Mouse (Mus musculus) liver, embryonic 14.5 days (tissue): ENCODE measurements around the gene Auh. TPM values are rescaled to one million over a fixed set of nuclear protein-coding genes. Genes with fewer than 3 reads are reported as not detected.

Experiments
- ATAC-seq: fragments of 200-750 bp; cut with Nextera tagmentation; 2 replicates; pipeline ENCODE4 v1.8.0; 2017; ENCODE audit warnings: moderate number of reproducible peaks, mild to moderate bottlenecking, moderate library complexity; ENCODE audit not compliant: insufficient read depth
- DNase-seq, 3 experiments: peaks; one replicate each; pipeline ENCODE4 v3.0.0-alpha.2; 2012 to 2013; ENCODE audit warnings: low read depth in 3 of 3, low spot score in 3 of 3
- H3K27ac ChIP-seq: fragments of 300-500 bp; sonication (generic); 2 replicates; pipeline ENCODE4 v1.5.1; 2014; ENCODE audit warnings: moderate library complexity, mild to moderate bottlenecking, control low read depth, inconsistent platforms
- H3K27me3 ChIP-seq: fragments of 300-500 bp; sonication (generic); 2 replicates; pipeline ENCODE4 v1.6.1; 2014; ENCODE audit warnings: mild to moderate bottlenecking, low read length, moderate library complexity; ENCODE audit not compliant: control insufficient read depth, insufficient read depth
- H3K36me3 ChIP-seq: fragments of 300-500 bp; sonication (generic); replicated peaks from 2 replicates; pipeline ENCODE4 v1.6.1; 2014; ENCODE audit warnings: low read depth; ENCODE audit not compliant: control insufficient read depth, insufficient read depth
- H3K4me1 ChIP-seq, 2 experiments: fragments of 200-500 bp in 1 of 2; fragments of 300-500 bp in 1 of 2; sonication (generic) in 1 of 2; replicated peaks; 2 replicates each; pipeline ENCODE4 v1.6.1; 2012 to 2014; ENCODE audit warnings: antibody characterized with exemption in 1 of 2, inconsistent platforms in 1 of 2, low read length in 1 of 2; ENCODE audit not compliant: control insufficient read depth in 2 of 2, insufficient read depth in 2 of 2
- H3K4me2 ChIP-seq: fragments of 300-500 bp; sonication (generic); 2 replicates; pipeline ENCODE4 v1.6.1; 2014; ENCODE audit warnings: low read depth, mild to moderate bottlenecking, control low read depth, moderate library complexity
- H3K4me3 ChIP-seq, 2 experiments: fragments of 200-500 bp in 1 of 2; fragments of 300-500 bp in 1 of 2; sonication (generic) in 1 of 2; 2 replicates each; pipeline ENCODE4 v1.5.1; 2012 to 2014; ENCODE audit warnings: low read depth in 2 of 2, low read length in 2 of 2, mild to moderate bottlenecking in 2 of 2, control low read depth in 1 of 2, inconsistent platforms in 1 of 2, moderate library complexity in 1 of 2; ENCODE audit not compliant: insufficient read depth in 1 of 2
- H3K9ac ChIP-seq: fragments of 300-500 bp; sonication (generic); replicated peaks from 2 replicates; pipeline ENCODE4 v1.6.1; 2014; ENCODE audit warnings: mild to moderate bottlenecking, control low read depth, moderate library complexity
- H3K9me3 ChIP-seq: fragments of 300-500 bp; sonication (generic); 2 replicates; pipeline ENCODE4 v1.6.1; 2016; ENCODE audit warnings: low read length, mixed read lengths; ENCODE audit not compliant: control insufficient read depth
- CTCF ChIP-seq: IDR thresholded peaks from 2 replicates; pipeline ENCODE4 v1.5.1; 2016; ENCODE audit warnings: antibody characterized with exemption, low read depth, control low read depth
- EP300 ChIP-seq: IDR thresholded peaks from 2 replicates; pipeline ENCODE4 v1.6.1; 2016; ENCODE audit warnings: antibody characterized with exemption, low read depth
- WGBS: fragments of 180-500 bp; shearing (Covaris S2); extraction: QIAGEN DNeasy Blood & Tissue Kit; methylation state at CpG from one replicate; pipeline ENCODE4 v1.1.7; 2014; ENCODE audit not compliant: insufficient replicate concordance; 5-methylcytosine and 5-hydroxymethylcytosine counted together
- polyA plus RNA-seq, 2 experiments: library from polyadenylated mRNA; depleted of rRNA in 1 of 2; stranded (reverse) in 1 of 2; unstranded in 1 of 2; fragments of >200 nt; fragmentation: Nextera tagmentation in 1 of 2; extraction: Ambion mirVana in 1 of 2; gene quantifications; 2 replicates each; pipeline versions ENCODE4 v1.2.1 to v1.2.3; 2012 to 2014

The Auh gene
- polyA plus RNA-seq, 2 experiments: 16.1 to 26.5 TPM

DNA sequence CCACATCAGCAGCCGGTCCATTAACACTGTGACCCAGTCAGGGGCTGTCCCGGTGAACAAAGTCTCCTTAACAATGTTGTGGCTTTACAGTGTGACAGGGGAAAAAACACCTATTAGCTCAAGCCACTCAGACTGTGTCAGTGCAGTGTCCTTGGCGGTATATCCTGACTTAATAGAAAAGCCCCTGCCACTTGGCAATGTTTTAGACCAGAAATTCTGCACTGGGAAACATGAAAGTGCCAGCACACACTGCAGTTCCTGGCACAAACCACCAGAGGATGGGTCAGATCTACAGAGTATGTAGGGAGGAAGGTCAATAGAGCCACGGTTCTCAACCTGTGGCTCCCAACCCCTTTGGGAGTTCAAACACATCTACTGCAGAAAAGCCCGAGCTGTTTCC lies 138.6 kb downstream of the Auh start:
- no peak overlapping the region for H3K27ac ChIP-seq
- no peaks in the 10 kb centered on the region for H3K36me3 ChIP-seq
- TF ChIP-seq EP300: no peak
- peak; percentile 39 for TF ChIP-seq CTCF
- H3K27me3 ChIP-seq: no peaks in the 10 kb centered on the region
- H3K9me3 ChIP-seq: no peaks in the 10 kb centered on the region
- DNase-seq (no peak), ATAC-seq (no peak)
- 60% methylated on average over 5 of the region's 5 CpGs for WGBS
- H3K4me1 ChIP-seq: no peaks in the 10 kb centered on the region; a peak in 2 of 4 replicates
- no peak overlapping the region for H3K4me2 ChIP-seq
- no peak overlapping the region for H3K4me3 ChIP-seq
- no peak overlapping the region for H3K9ac ChIP-seq

Other genes starting within 250 kb of the Auh start
- gene Nfil3, start 51.4 kb upstream of the Auh start, polyA plus RNA-seq (2012; rRNA removed): 0.81 and 1.0 TPM in 2 replicates
- 2.1 and 2.6 TPM in 2 replicates for gene Nfil3, start 51.4 kb upstream of the Auh start, polyA plus RNA-seq (2014; fragmentation: Nextera tagmentation; extraction: Ambion mirVana)